ENCODE assay signal across 17 mouse cellular contexts in genomic region chr12:71946448-71946847, GRCm38 (mm10).
DNase-seq lines count a peak whose midpoint lies in the region; ATAC-seq and TF ChIP-seq lines count a peak whose summit lies in the region.
"Had no signal": no experiment of that assay in that cellular context is flagged by ENCODE, and none has a peak within 500 bp of the region (broad histone marks: within the 10 kb centered on the region; RNA-seq: fewer than 3 reads in every experiment).

No protein-coding gene starts in this region.

- no peaks in the 10 kb centered on the region for H3K9me3 ChIP-seq in hindbrain, embryonic 13.5 days
- no peaks in the 10 kb centered on the region for H3K9me3 ChIP-seq in hindbrain, embryonic 10.5 days
- H3K9me3 ChIP-seq in forebrain, embryonic 16.5 days (ENCODE audit: control insufficient read depth, low read length), result no peaks in the 10 kb centered on the region
- no peaks in the 10 kb centered on the region for H3K9me3 ChIP-seq in midbrain, postnatal 0 days (ENCODE audit: low read length)
- H3K9me3 ChIP-seq: G1E had no signal

- WGBS in hindbrain, embryonic 13.5 days, result 66% methylated on average over 8 of the region's 8 CpGs
- WGBS in hindbrain, embryonic 10.5 days, result 85% methylated on average over 8 of the region's 8 CpGs
- 64% methylated on average over 8 of the region's 8 CpGs for WGBS in forebrain, embryonic 16.5 days
- WGBS in midbrain, postnatal 0 days, result 67% methylated on average over 8 of the region's 8 CpGs

- no peak overlapping the region for H3K9ac ChIP-seq in hindbrain, embryonic 13.5 days
- no peak overlapping the region for H3K9ac ChIP-seq in forebrain, embryonic 16.5 days (replicated peaks; ENCODE audit: low read depth, low read length)
- no peak overlapping the region for H3K9ac ChIP-seq in midbrain, postnatal 0 days (replicated peaks; ENCODE audit: low read length, poor library complexity, severe bottlenecking)

- no peaks in the 10 kb centered on the region for H3K4me1 ChIP-seq in hindbrain, embryonic 13.5 days (replicated peaks)
- H3K4me1 ChIP-seq in hindbrain, embryonic 10.5 days (replicated peaks), result no peaks in the 10 kb centered on the region
- peaks cover 5% of the 10 kb centered on the region; the same call in 1 of the 2 replicates for H3K4me1 ChIP-seq in forebrain, embryonic 16.5 days (replicated peaks; ENCODE audit: control insufficient read depth, insufficient read depth, low read length)
- H3K4me1 ChIP-seq in midbrain, postnatal 0 days (ENCODE audit: insufficient read depth, low read length), result no peaks in the 10 kb centered on the region

- H3K4me2 ChIP-seq in hindbrain, embryonic 13.5 days, result no peak overlapping the region
- no peak overlapping the region for H3K4me2 ChIP-seq in forebrain, embryonic 16.5 days (ENCODE audit: low read length)
- no peak overlapping the region for H3K4me2 ChIP-seq in midbrain, postnatal 0 days (ENCODE audit: low read depth, low read length, poor library complexity, severe bottlenecking)

- ATAC-seq in hindbrain, embryonic 13.5 days (ENCODE audit: low FRiP score), result peak; percentile 72; the same call in 1 of the 2 replicates
- peak; percentile 93 for ATAC-seq in forebrain, embryonic 16.5 days
- ATAC-seq in midbrain, postnatal 0 days (ENCODE audit: low FRiP score), result peak; percentile 44; the same call in 1 of the 2 replicates
- no peak for ATAC-seq in megakaryocyte-erythroid progenitor cell, adult 5-6 weeks (replicated peaks; ENCODE audit: low FRiP score, low TSS enrichment, poor library complexity, severe bottlenecking)
- ATAC-seq: CD4-positive, CD25-positive, alpha-beta regulatory T cell, adult 4 months had no signal

- peak; percentile 74 to 82 for DNase-seq in cerebellum, postnatal 10 days
- DNase-seq in cerebellum, adult 11 months, result no peak
- no peak for DNase-seq in hindbrain, embryonic 10.5 days (ENCODE audit: low spot score)
- DNase-seq in midbrain, postnatal 0 days (ENCODE audit: low spot score), result peak; percentile 80
- no peak for DNase-seq in kidney, postnatal 4 days
- DNase-seq: heart, adult 2 months; kidney, adult 18-20 months; kidney, postnatal 25 days; liver; lung, adult 18-20 months; lung, postnatal 4 days; thymus, postnatal 36 days had no signal

- peaks cover 83% of the 10 kb centered on the region for H3K36me3 ChIP-seq in hindbrain, embryonic 13.5 days
- peaks cover 90% of the 10 kb centered on the region for H3K36me3 ChIP-seq in hindbrain, embryonic 10.5 days
- H3K36me3 ChIP-seq in forebrain, embryonic 16.5 days (ENCODE audit: control insufficient read depth, insufficient read depth), result peaks cover 21% of the 10 kb centered on the region
- peaks cover 57% of the 10 kb centered on the region for H3K36me3 ChIP-seq in midbrain, postnatal 0 days (ENCODE audit: insufficient read depth, low read length)

- TF ChIP-seq CTCF in midbrain, postnatal 0 days (IDR thresholded peaks at IDR 0.05), result no peak

- no peak overlapping the region for H3K4me3 ChIP-seq in hindbrain, embryonic 13.5 days
- no peak overlapping the region for H3K4me3 ChIP-seq in hindbrain, embryonic 10.5 days
- H3K4me3 ChIP-seq in forebrain, embryonic 16.5 days (replicated peaks; ENCODE audit: low read length), result no peak overlapping the region
- H3K4me3 ChIP-seq in midbrain, postnatal 0 days (ENCODE audit: low read depth, low read length), result no peak overlapping the region
- H3K4me3 ChIP-seq: heart, adult 2 months had no signal

- H3K27ac ChIP-seq in hindbrain, embryonic 13.5 days, result 0 out of 2 replicates have a peak overlapping the region, but pooled peaks have one; percentile 9
- H3K27ac ChIP-seq in hindbrain, embryonic 10.5 days, result no peak overlapping the region
- H3K27ac ChIP-seq in forebrain, embryonic 16.5 days (ENCODE audit: low read length), result no peak overlapping the region
- no peak overlapping the region for H3K27ac ChIP-seq in midbrain, postnatal 0 days (ENCODE audit: low read depth, low read length)
- H3K27ac ChIP-seq: heart, adult 2 months had no signal

- H3K27me3 ChIP-seq in hindbrain, embryonic 13.5 days, result no peaks in the 10 kb centered on the region
- no peaks in the 10 kb centered on the region for H3K27me3 ChIP-seq in hindbrain, embryonic 10.5 days (ENCODE audit: insufficient read depth, poor library complexity, severe bottlenecking)
- no peaks in the 10 kb centered on the region for H3K27me3 ChIP-seq in forebrain, embryonic 16.5 days (replicated peaks; ENCODE audit: control insufficient read depth, insufficient read depth, low read length)
- H3K27me3 ChIP-seq in midbrain, postnatal 0 days (ENCODE audit: insufficient read depth, low read length), result no peaks in the 10 kb centered on the region

Comparison
In these comparisons a context has a peak if more than half of its experiments do, and no peak if none do; other contexts are left out.
1. DNase-seq: peak in cerebellum, postnatal 10 days (2 of 2) and midbrain, postnatal 0 days (single experiment); none in cerebellum, adult 11 months (single experiment), hindbrain, embryonic 10.5 days (single experiment) and kidney, postnatal 4 days (0 of 2).